Mouse (Mus musculus) embryonic fibroblast, embryonic 13.5 days (primary cell): ENCODE measurements around the gene Rabep1.

Experiments
- CTCF ChIP-seq: IDR thresholded peaks from 2 replicates; pipeline ENCODE4 v1.5.1; 2011; ENCODE audit warnings: mild to moderate bottlenecking, control low read depth, low read length, moderate library complexity, borderline replicate concordance; ENCODE audit not compliant: insufficient read depth
- POLR2A ChIP-seq: IDR thresholded peaks from 2 replicates; pipeline ENCODE4 v1.6.1; 2011; ENCODE audit warnings: low read depth, mild to moderate bottlenecking, control low read depth, low read length, moderate library complexity

GRCm38 (mm10) chr11:70911920-70912319 lies 67.3 kb downstream of the Rabep1 start:
- TF ChIP-seq CTCF (no peak), POLR2A (no peak)
